Mouse (Mus musculus): ENCODE results near the gene Fam198a. TPM values are rescaled to one million over a fixed set of nuclear protein-coding genes. Genes with fewer than 3 reads are reported as not detected.
A peak's percentile ranks its signal among the peaks of the same experiment; 100 is the strongest.

Gene Fam198a
- total and polyA plus RNA-seq, 2 experiments from 2014 or later: 1.6 to 5.7 TPM

DNA sequence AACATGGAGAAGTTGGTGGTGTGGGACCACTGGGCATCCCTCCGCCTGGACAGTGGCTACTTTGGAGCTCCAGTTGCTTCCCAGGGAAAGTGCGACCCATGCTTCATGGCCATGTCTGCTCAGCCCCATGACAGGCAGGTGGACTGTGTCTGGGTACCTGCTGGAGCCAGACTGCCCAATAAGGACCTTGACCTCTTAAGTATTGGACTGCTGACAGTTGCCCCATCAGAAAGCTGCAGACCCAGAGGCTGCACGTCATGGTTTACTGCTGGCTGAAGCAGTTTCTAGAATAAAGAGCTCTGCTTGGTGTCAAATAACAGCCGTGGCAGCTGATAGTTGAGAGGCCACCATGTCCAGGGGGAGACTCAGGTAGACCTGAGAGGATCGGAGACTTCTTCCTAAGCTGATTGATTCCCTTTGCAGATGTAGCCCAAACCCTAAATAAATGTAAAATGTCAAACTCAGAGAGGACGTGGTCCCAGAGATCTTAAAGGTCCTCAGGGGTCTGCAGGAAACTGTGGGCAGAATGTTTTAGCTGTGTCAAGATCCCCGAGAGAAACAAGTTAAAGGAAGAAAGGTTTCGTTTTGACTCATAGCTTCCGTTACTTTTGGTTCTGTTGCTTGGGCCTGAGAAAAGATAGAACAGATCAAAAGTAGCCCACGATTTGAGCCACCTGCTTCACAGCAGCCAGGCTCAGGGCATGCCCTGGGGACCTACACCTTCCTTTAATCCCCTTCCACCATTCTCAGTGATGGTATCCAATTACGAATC, 24.0 kb upstream of the Fam198a start:
- no peak overlapping the region for H3K9ac ChIP-seq
- no peaks in the 10 kb centered on the region for H3K4me1 ChIP-seq (ENCODE audit: insufficient read depth)
- H3K9me3 ChIP-seq (ENCODE audit: low read length): no peaks in the 10 kb centered on the region
- ATAC-seq (no peak), DNase-seq (no peak)
- H3K36me3 ChIP-seq (ENCODE audit: insufficient read depth): no peaks in the 10 kb centered on the region
- 65% methylated on average over 11 of the region's 11 CpGs for WGBS
- H3K27me3 ChIP-seq (ENCODE audit: insufficient read depth, low read length): no peaks in the 10 kb centered on the region
- H3K4me2 ChIP-seq (ENCODE audit: low read depth): no peak overlapping the region
- H3K4me3 ChIP-seq (ENCODE audit: low read depth, low read length): no peak overlapping the region
- no peak for TF ChIP-seq CTCF (IDR thresholded peaks at IDR 0.05; ENCODE audit: low read depth)
- no peak overlapping the region for H3K27ac ChIP-seq (ENCODE audit: low read depth, low read length)

GRCm38 (mm10) chr9:121927721-121928120, 23.1 kb upstream of the Fam198a start:
- ATAC-seq (no peak), DNase-seq (no peak)
- Histone ChIP-seq H3K27ac (ENCODE audit: low read depth, low read length) (no peak overlapping the region), H3K4me1 (ENCODE audit: insufficient read depth) (no peaks in the 10 kb centered on the region), H3K9me3 (ENCODE audit: low read length) (no peaks in the 10 kb centered on the region), H3K4me3 (ENCODE audit: low read depth, low read length) (no peak overlapping the region), H3K36me3 (ENCODE audit: insufficient read depth) (no peaks in the 10 kb centered on the region), H3K4me2 (ENCODE audit: low read depth) (no peak overlapping the region), H3K9ac (no peak overlapping the region), H3K27me3 (ENCODE audit: insufficient read depth, low read length) (no peaks in the 10 kb centered on the region)
- WGBS: 87% methylated on average over 7 of the region's 7 CpGs
- TF ChIP-seq CTCF (IDR thresholded peaks at IDR 0.05; ENCODE audit: low read depth): no peak

DNA sequence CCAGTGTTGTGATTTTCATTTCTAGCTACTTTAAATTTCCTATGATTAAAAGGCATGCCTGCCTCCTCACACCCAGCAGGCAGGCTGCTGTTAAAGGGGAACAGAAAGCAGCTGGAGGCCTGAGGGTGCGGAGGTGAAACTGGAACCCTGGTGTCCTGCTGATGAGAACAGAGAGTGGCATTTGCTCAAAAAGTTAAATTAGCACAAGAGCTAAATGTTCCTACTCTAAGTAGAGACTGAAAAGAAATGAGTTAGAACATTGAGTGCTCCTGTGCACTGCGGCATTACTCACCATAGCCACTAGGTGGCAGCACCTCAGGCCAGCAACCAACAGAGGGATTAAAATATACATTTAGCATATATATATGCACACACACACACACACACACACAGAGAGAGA, 22.3 kb upstream of the Fam198a start:
- WGBS: 19% methylated on average over 2 of the region's 2 CpGs
- no peak overlapping the region for H3K27ac ChIP-seq (ENCODE audit: low read depth, low read length)
- H3K9me3 ChIP-seq (ENCODE audit: low read length): no peaks in the 10 kb centered on the region
- peak; percentile 87 for TF ChIP-seq CTCF (IDR thresholded peaks at IDR 0.05; ENCODE audit: low read depth)
- no peak overlapping the region for H3K9ac ChIP-seq
- no peaks in the 10 kb centered on the region for H3K4me1 ChIP-seq (ENCODE audit: insufficient read depth)
- H3K36me3 ChIP-seq (ENCODE audit: insufficient read depth): no peaks in the 10 kb centered on the region
- ATAC-seq (no peak), DNase-seq (peak; percentile 70)
- no peaks in the 10 kb centered on the region for H3K27me3 ChIP-seq (ENCODE audit: insufficient read depth, low read length)
- H3K4me2 ChIP-seq (ENCODE audit: low read depth): no peak overlapping the region
- no peak overlapping the region for H3K4me3 ChIP-seq (ENCODE audit: low read depth, low read length)

- Histone ChIP-seq H3K27ac (ENCODE audit: low read depth, low read length) (no peak overlapping the region), H3K9ac (no peak overlapping the region), H3K4me2 (ENCODE audit: low read depth) (no peak overlapping the region), H3K36me3 (ENCODE audit: insufficient read depth) (no peaks in the 10 kb centered on the region), H3K9me3 (ENCODE audit: low read length) (no peaks in the 10 kb centered on the region), H3K27me3 (ENCODE audit: insufficient read depth, low read length) (no peaks in the 10 kb centered on the region), H3K4me3 (ENCODE audit: low read depth, low read length) (no peak overlapping the region), H3K4me1 (ENCODE audit: insufficient read depth) (no peaks in the 10 kb centered on the region)
- ATAC-seq: no peak
- TF ChIP-seq CTCF (IDR thresholded peaks at IDR 0.05; ENCODE audit: low read depth): no peak
- peak; percentile 10 for DNase-seq
- 75% methylated on average over 4 of the region's 4 CpGs for WGBS
Observed at GRCm38 (mm10) chr9:121934856-121935255, 15.9 kb upstream of the Fam198a start.

GRCm38 (mm10) chr9:121936952-121937351, 13.8 kb upstream of the Fam198a start:
- peak overlapping the region; percentile 64 for H3K27ac ChIP-seq (ENCODE audit: low read depth, low read length)
- ATAC-seq (peak; percentile 82), DNase-seq (peak; percentile 43)
- H3K4me3 ChIP-seq (ENCODE audit: low read depth, low read length): no peak overlapping the region
- H3K4me2 ChIP-seq (ENCODE audit: low read depth): peak overlapping the region; percentile 44
- 85% methylated on average over 1 of the region's 1 CpGs for WGBS
- no peaks in the 10 kb centered on the region for H3K4me1 ChIP-seq (ENCODE audit: insufficient read depth)
- no peaks in the 10 kb centered on the region for H3K36me3 ChIP-seq (ENCODE audit: insufficient read depth)
- no peak overlapping the region for H3K9ac ChIP-seq
- H3K27me3 ChIP-seq (ENCODE audit: insufficient read depth, low read length): no peaks in the 10 kb centered on the region
- TF ChIP-seq CTCF (IDR thresholded peaks at IDR 0.05; ENCODE audit: low read depth): no peak
- no peaks in the 10 kb centered on the region for H3K9me3 ChIP-seq (ENCODE audit: low read length)

- H3K4me2 ChIP-seq (ENCODE audit: low read depth): peak overlapping the region; percentile 44
- DNase-seq (no peak), ATAC-seq (peak; percentile 73)
- WGBS: 67% methylated on average over 6 of the region's 6 CpGs
- H3K4me1 ChIP-seq (ENCODE audit: insufficient read depth): no peaks in the 10 kb centered on the region
- H3K27ac ChIP-seq (ENCODE audit: low read depth, low read length): peak overlapping the region; percentile 64
- no peaks in the 10 kb centered on the region for H3K27me3 ChIP-seq (ENCODE audit: insufficient read depth, low read length)
- H3K36me3 ChIP-seq (ENCODE audit: insufficient read depth): no peaks in the 10 kb centered on the region
- H3K9ac ChIP-seq: 0 out of 2 replicates have a peak overlapping the region, but pooled peaks have one; percentile 7
- H3K9me3 ChIP-seq (ENCODE audit: low read length): no peaks in the 10 kb centered on the region
- no peak for TF ChIP-seq CTCF (IDR thresholded peaks at IDR 0.05; ENCODE audit: low read depth)
- H3K4me3 ChIP-seq (ENCODE audit: low read depth, low read length): peak overlapping the region; percentile 33
Observed at GRCm38 (mm10) chr9:121937451-121937864, 13.3 kb upstream of the Fam198a start.

- no peaks in the 10 kb centered on the region for H3K9me3 ChIP-seq (ENCODE audit: low read length)
- no peaks in the 10 kb centered on the region for H3K36me3 ChIP-seq (ENCODE audit: insufficient read depth)
- peak overlapping the region; percentile 33 for H3K4me3 ChIP-seq (ENCODE audit: low read depth, low read length)
- ATAC-seq (peak; percentile 87), DNase-seq (peak; percentile 76)
- no peaks in the 10 kb centered on the region for H3K4me1 ChIP-seq (ENCODE audit: insufficient read depth)
- WGBS: 63% methylated on average over 21 of the region's 21 CpGs
- TF ChIP-seq CTCF (IDR thresholded peaks at IDR 0.05; ENCODE audit: low read depth): no peak
- H3K4me2 ChIP-seq (ENCODE audit: low read depth): peak overlapping the region; percentile 44
- peak overlapping the region; percentile 64; the same call in 1 of the 2 replicates for H3K27ac ChIP-seq (ENCODE audit: low read depth, low read length)
- H3K9ac ChIP-seq: peak overlapping the region; percentile 7; the same call in 1 of the 2 replicates
- no peaks in the 10 kb centered on the region for H3K27me3 ChIP-seq (ENCODE audit: insufficient read depth, low read length)
Observed at GRCm38 (mm10) chr9:121937944-121938355, 12.8 kb upstream of the Fam198a start.

Measured in forebrain, postnatal 0 days (tissue).